Mouse (Mus musculus) heart, postnatal 0 days (tissue): ENCODE data around the gene Fcho1. TPM values are rescaled to one million over a fixed set of nuclear protein-coding genes. Genes with fewer than 3 reads are reported as not detected.

Source experiments
- ATAC-seq: fragments of 200-750 bp; cut with Nextera tagmentation; 2 replicates; pipeline ENCODE4 v1.8.0; 2017; ENCODE audit warnings: low read depth, moderate number of reproducible peaks, moderate library complexity; ENCODE audit not compliant: insufficient read depth
- DNase-seq: peaks from one replicate; pipeline ENCODE4 v3.0.0-alpha.2; 2016; ENCODE audit warnings: low spot score
- H3K27ac ChIP-seq: fragments of 300-500 bp; sonication (generic); 2 replicates; pipeline ENCODE4 v1.5.1; 2014; ENCODE audit warnings: low read depth, mild to moderate bottlenecking
- H3K27me3 ChIP-seq: fragments of 300-500 bp; sonication (generic); 2 replicates; pipeline ENCODE4 v1.6.1; 2014; ENCODE audit warnings: low read length, mixed read lengths; ENCODE audit not compliant: control insufficient read depth, insufficient read depth
- H3K36me3 ChIP-seq: fragments of 300-500 bp; sonication (generic); replicated peaks from 2 replicates; pipeline ENCODE4 v1.6.1; 2014; ENCODE audit warnings: low read length, mixed read lengths; ENCODE audit not compliant: control insufficient read depth, insufficient read depth
- H3K4me1 ChIP-seq: fragments of 300-500 bp; sonication (generic); 2 replicates; pipeline ENCODE4 v1.6.1; 2014; ENCODE audit warnings: antibody characterized with exemption; ENCODE audit not compliant: control insufficient read depth, insufficient read depth
- H3K4me2 ChIP-seq: fragments of 300-500 bp; sonication (generic); 2 replicates; pipeline ENCODE4 v1.6.1; 2014; ENCODE audit warnings: low read depth, mild to moderate bottlenecking, low read length, moderate library complexity
- H3K4me3 ChIP-seq: fragments of 300-500 bp; sonication (generic); 2 replicates; pipeline ENCODE4 v1.5.1; 2014; ENCODE audit warnings: low read depth, low read length
- H3K9ac ChIP-seq: fragments of 300-500 bp; sonication (generic); replicated peaks from 2 replicates; pipeline ENCODE4 v1.6.1; 2014; ENCODE audit warnings: low read depth, low read length, mixed read lengths
- H3K9me3 ChIP-seq: fragments of 300-500 bp; sonication (generic); replicated peaks from 2 replicates; pipeline ENCODE4 v1.6.1; 2016; ENCODE audit warnings: low read length; ENCODE audit not compliant: control insufficient read depth
- CTCF ChIP-seq: IDR thresholded peaks from 2 replicates; pipeline ENCODE4 v1.5.1; 2016; ENCODE audit warnings: antibody characterized with exemption, control low read depth, low read depth
- EP300 ChIP-seq: IDR thresholded peaks from 2 replicates; pipeline ENCODE4 v1.6.1; 2016; ENCODE audit warnings: antibody characterized with exemption, low read depth
- WGBS: fragments of 180-500 bp; shearing (Covaris S2); extraction: QIAGEN DNeasy Blood & Tissue Kit; methylation state at CpG from one replicate; pipeline ENCODE4 v1.1.7; 2014; 5-methylcytosine and 5-hydroxymethylcytosine counted together
- polyA plus RNA-seq: library from polyadenylated mRNA; unstranded; fragments of >200 nt; fragmentation: Nextera tagmentation; extraction: Ambion mirVana; gene quantifications from 2 replicates; pipeline ENCODE4 v1.2.1, GENCODE M21; 2015
- total RNA-seq: library from RNA; depleted of rRNA; stranded (reverse); fragments of >200 nt; gene quantifications from 2 replicates; pipeline ENCODE4 v1.2.3, GENCODE M21; 2014; ENCODE audit warnings: low replicate concordance

Fcho1 gene
- total and polyA plus RNA-seq, 2 experiments from 2014 or later, result 0.04 to 0.92 TPM

GRCm38 (mm10) chr8:71681369-71681915, 44.1 kb downstream of the Fcho1 start:
- no peak for TF ChIP-seq CTCF
- no peak for TF ChIP-seq EP300
- no peak overlapping the region for H3K9ac ChIP-seq

GRCm38 (mm10) chr8:71680471-71680870, 45.0 kb downstream of the Fcho1 start:
- no peak overlapping the region for H3K4me2 ChIP-seq

More at GRCm38 (mm10) chr8:71681369-71681915, 44.1 kb downstream of the Fcho1 start:
- WGBS, result 29% methylated on average over 18 of the region's 18 CpGs
- Histone ChIP-seq H3K4me2 (no peak overlapping the region), H3K4me3 (no peak overlapping the region), H3K27ac (no peak overlapping the region), H3K4me1 (peaks cover 15% of the 10 kb centered on the region), H3K27me3 (peaks cover 70% of the 10 kb centered on the region), H3K36me3 (no peaks in the 10 kb centered on the region), H3K9me3 (no peaks in the 10 kb centered on the region)
- no peak for ATAC-seq
- DNase-seq, result no peak

GRCm38 (mm10) chr8:71679550-71680168, 45.9 kb downstream of the Fcho1 start:
- Histone ChIP-seq H3K4me2 (peak overlapping the region; percentile 68), H3K9me3 (no peaks in the 10 kb centered on the region), H3K4me3 (peak overlapping the region; percentile 37), H3K9ac (0 out of 2 replicates have a peak overlapping the region, but pooled peaks have one; percentile 3), H3K36me3 (no peaks in the 10 kb centered on the region), H3K27me3 (peaks cover 52% of the 10 kb centered on the region), H3K4me1 (peaks cover 11% of the 10 kb centered on the region; the same call in 1 of the 2 replicates), H3K27ac (no peak overlapping the region)
- DNase-seq (no peak), ATAC-seq (peak; percentile 19; the same call in 1 of the 2 replicates)
- no peak for TF ChIP-seq EP300
- no peak for TF ChIP-seq CTCF
- WGBS, result 15% methylated on average over 39 of the region's 46 CpGs

More at GRCm38 (mm10) chr8:71680471-71680870, 45.0 kb downstream of the Fcho1 start:
- Histone ChIP-seq H3K9me3 (no peaks in the 10 kb centered on the region), H3K27me3 (peaks cover 60% of the 10 kb centered on the region), H3K4me1 (peaks cover 11% of the 10 kb centered on the region; the same call in 1 of the 2 replicates), H3K4me3 (no peak overlapping the region), H3K36me3 (no peaks in the 10 kb centered on the region), H3K9ac (no peak overlapping the region), H3K27ac (no peak overlapping the region)
- TF ChIP-seq EP300 (no peak), CTCF (no peak)
- WGBS, result 33% methylated on average over 21 of the region's 21 CpGs
- ATAC-seq (no peak), DNase-seq (no peak)

DNA sequence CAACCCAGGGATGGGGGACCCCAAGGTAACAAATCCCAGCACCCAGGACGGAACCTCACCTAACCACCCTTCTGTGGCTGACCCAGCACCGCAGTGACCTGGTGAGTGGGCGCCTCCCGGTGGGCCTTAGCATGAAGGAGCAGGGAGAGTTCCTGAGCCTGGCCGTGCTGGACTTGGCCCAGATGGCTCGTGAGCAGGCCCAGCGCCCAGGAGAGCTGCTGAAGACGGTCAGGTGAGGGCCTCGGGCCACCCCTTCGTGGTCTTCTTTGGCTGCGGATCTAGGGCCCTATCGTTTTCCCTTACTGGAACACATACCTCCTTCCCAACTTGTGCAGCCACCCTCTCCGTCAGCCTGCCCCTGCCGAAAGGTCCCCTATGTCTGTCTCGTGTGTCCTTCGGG, 46.4 kb downstream of the Fcho1 start:
- H3K36me3 ChIP-seq, result no peaks in the 10 kb centered on the region
- peaks cover 46% of the 10 kb centered on the region for H3K27me3 ChIP-seq
- H3K4me2 ChIP-seq, result peak overlapping the region; percentile 68
- ATAC-seq (no peak), DNase-seq (no peak)
- H3K27ac ChIP-seq, result no peak overlapping the region
- peaks cover 11% of the 10 kb centered on the region; the same call in 1 of the 2 replicates for H3K4me1 ChIP-seq
- H3K4me3 ChIP-seq, result peak overlapping the region; percentile 37
- 0 out of 2 replicates have a peak overlapping the region, but pooled peaks have one; percentile 3 for H3K9ac ChIP-seq
- H3K9me3 ChIP-seq, result no peaks in the 10 kb centered on the region
- WGBS, result 36% methylated on average over 16 of the region's 16 CpGs
- TF ChIP-seq EP300 (no peak), CTCF (no peak)

- no peak for DNase-seq
- no peak overlapping the region for H3K9ac ChIP-seq
Observed at GRCm38 (mm10) chr8:71678216-71678615, 47.3 kb downstream of the Fcho1 start.

More at GRCm38 (mm10) chr8:71678216-71678615, 47.3 kb downstream of the Fcho1 start:
- Histone ChIP-seq H3K36me3 (no peaks in the 10 kb centered on the region), H3K4me2 (peak overlapping the region; percentile 90; the same call in 1 of the 2 replicates), H3K9me3 (no peaks in the 10 kb centered on the region), H3K4me3 (no peak overlapping the region), H3K27me3 (peaks cover 37% of the 10 kb centered on the region), H3K27ac (no peak overlapping the region), H3K4me1 (peaks cover 11% of the 10 kb centered on the region; the same call in 1 of the 2 replicates)
- WGBS, result 70% methylated on average over 4 of the region's 4 CpGs
- TF ChIP-seq CTCF, result no peak
- ATAC-seq, result no peak
